In genomic region chr3:27828755-27829154, GRCm38 (mm10) we compare ENCODE assay signal across 23 mouse cellular contexts.
A peak's percentile ranks its signal among the peaks of the same experiment; 100 is the strongest.
DNase-seq lines count a peak whose midpoint lies in the region; ATAC-seq lines count a peak whose summit lies in the region.
"Had no signal": no experiment of that assay in that cellular context is flagged by ENCODE, and none has a peak within 500 bp of the region (broad histone marks: within the 10 kb centered on the region; RNA-seq: fewer than 3 reads in every experiment).

No protein-coding gene starts in this region.

- H3K27ac ChIP-seq in heart, embryonic 10.5 days: no peak overlapping the region
- H3K27ac ChIP-seq: embryonic facial prominence, embryonic 12.5 days; gastrocnemius, adult 2 months; heart, adult 2 months; heart, embryonic 13.5 days; hindbrain, embryonic 12.5 days had no signal

- no peak overlapping the region for H3K4me3 ChIP-seq in heart, embryonic 10.5 days
- H3K4me3 ChIP-seq: embryonic facial prominence, embryonic 12.5 days; gastrocnemius, adult 2 months; heart, adult 2 months; heart, embryonic 13.5 days; hindbrain, embryonic 12.5 days had no signal

- H3K4me1 ChIP-seq in heart, embryonic 10.5 days: no peaks in the 10 kb centered on the region
- H3K4me1 ChIP-seq: embryonic facial prominence, embryonic 12.5 days; hindbrain, embryonic 12.5 days had no signal

- WGBS in heart, embryonic 10.5 days: 70% methylated on average over 3 of the region's 3 CpGs

- no peaks in the 10 kb centered on the region for H3K27me3 ChIP-seq in heart, embryonic 10.5 days (ENCODE audit: insufficient read depth, poor library complexity, severe bottlenecking)
- H3K27me3 ChIP-seq: embryonic facial prominence, embryonic 12.5 days; heart, embryonic 13.5 days; hindbrain, embryonic 12.5 days; Patski had no signal

- peaks cover 5% of the 10 kb centered on the region for H3K9me3 ChIP-seq in heart, embryonic 10.5 days
- H3K9me3 ChIP-seq: embryonic facial prominence, embryonic 12.5 days; hindbrain, embryonic 12.5 days had no signal

- peak; percentile 70 for DNase-seq in heart, embryonic 10.5 days (ENCODE audit: low spot score)
- no peak for DNase-seq in heart, adult 18-20 months
- DNase-seq in fibroblast of lung, adult 2 months (ENCODE audit: low read depth): peak; percentile 46
- no peak for DNase-seq in kidney, postnatal 14 days
- no peak for DNase-seq in MN1 (ENCODE audit: low spot score)
- DNase-seq: adrenal gland, postnatal 25 days; cerebellum, adult 2 months; cerebellum, postnatal 10 days; embryo, embryonic 11 days; gastrocnemius, adult 2 months; gastrocnemius, postnatal 25 days; heart, adult 2 months; heart, postnatal 36 days had no signal

- ATAC-seq in megakaryocyte progenitor cell, adult 5-6 weeks (replicated peaks; ENCODE audit: poor library complexity): peak; percentile 57
- ATAC-seq: activated CD4-positive, CD25-positive, alpha-beta regulatory T cell, adult 4 months; forebrain, embryonic 14.5 days; hindbrain, embryonic 16.5 days; inflammation-experienced regulatory T-cells, adult 6 months; intestine, postnatal 0 days; Patski had no signal

- H3K36me3 ChIP-seq in heart, embryonic 10.5 days: no peaks in the 10 kb centered on the region
- H3K36me3 ChIP-seq: embryonic facial prominence, embryonic 12.5 days; heart, embryonic 13.5 days; hindbrain, embryonic 12.5 days had no signal

Comparison
In these comparisons a context has a peak if more than half of its experiments do, and no peak if none do; other contexts are left out.
1. DNase-seq: peak in heart, embryonic 10.5 days (single experiment) and fibroblast of lung, adult 2 months (single experiment); none in heart, adult 18-20 months (0 of 2), kidney, postnatal 14 days (single experiment) and MN1 (single experiment).